Mouse (Mus musculus) lung, postnatal 10 days (tissue): ENCODE results near the gene Pcsk4.

Experiments used
- DNase-seq: peaks from one replicate; pipeline ENCODE4 v3.0.0; 2021

The Pcsk4 gene

GRCm38 (mm10) chr10:80296824-80297223, 32.5 kb downstream of the Pcsk4 start:
- DNase-seq, result no peak

- DNase-seq, result peak; percentile 80
Measured at GRCm38 (mm10) chr10:80295618-80296425, 33.5 kb downstream of the Pcsk4 start, which contains the start of gene Apc2. Gene Apc2, plus strand, starts transcription at chr10:80295977.

GRCm38 (mm10) chr10:80294788-80295303, 34.5 kb downstream of the Pcsk4 start:
- no peak for DNase-seq

GRCm38 (mm10) chr10:80294311-80294710, 35.0 kb downstream of the Pcsk4 start:
- no peak for DNase-seq

GRCm38 (mm10) chr10:80293325-80293724, 36.0 kb downstream of the Pcsk4 start:
- DNase-seq, result no peak

GRCm38 (mm10) chr10:80292251-80293146, 36.8 kb downstream of the Pcsk4 start, which contains the start of gene Rps15:
Gene Rps15, plus strand, starts transcription at chr10:80292453.
- DNase-seq, result peak; percentile 98

GRCm38 (mm10) chr10:80288657-80289056, 40.6 kb downstream of the Pcsk4 start:
- DNase-seq, result no peak

- no peak for DNase-seq
Measured at GRCm38 (mm10) chr10:80288097-80288496, 41.2 kb downstream of the Pcsk4 start.

GRCm38 (mm10) chr10:80285222-80286070, 43.9 kb downstream of the Pcsk4 start:
- DNase-seq, result no peak

- peak; percentile 56 for DNase-seq
Measured at GRCm38 (mm10) chr10:80282481-80283441, 46.5 kb downstream of the Pcsk4 start.

- DNase-seq, result peak; percentile 77
Measured at GRCm38 (mm10) chr10:80281921-80282371, 47.4 kb downstream of the Pcsk4 start.

- no peak for DNase-seq
Measured at GRCm38 (mm10) chr10:80281304-80281703, 48.0 kb downstream of the Pcsk4 start.

GRCm38 (mm10) chr10:80279273-80279672, 50.0 kb downstream of the Pcsk4 start:
- DNase-seq, result no peak

- no peak for DNase-seq
Measured at GRCm38 (mm10) chr10:80278390-80278789, 50.9 kb downstream of the Pcsk4 start.

- DNase-seq, result no peak
Measured at GRCm38 (mm10) chr10:80276238-80276637, 53.1 kb downstream of the Pcsk4 start.

GRCm38 (mm10) chr10:80273847-80274246, 55.5 kb downstream of the Pcsk4 start:
- no peak for DNase-seq

- DNase-seq, result no peak
Measured at GRCm38 (mm10) chr10:80271870-80272585, 57.3 kb downstream of the Pcsk4 start.
